Mouse (Mus musculus): ENCODE data around the gene Snapin. TPM values are rescaled to one million over a fixed set of nuclear protein-coding genes. Genes with fewer than 3 reads are reported as not detected.

Gene Snapin
- polyA plus RNA-seq, 1 experiment from 2014 or later = 65.8 TPM

DNA sequence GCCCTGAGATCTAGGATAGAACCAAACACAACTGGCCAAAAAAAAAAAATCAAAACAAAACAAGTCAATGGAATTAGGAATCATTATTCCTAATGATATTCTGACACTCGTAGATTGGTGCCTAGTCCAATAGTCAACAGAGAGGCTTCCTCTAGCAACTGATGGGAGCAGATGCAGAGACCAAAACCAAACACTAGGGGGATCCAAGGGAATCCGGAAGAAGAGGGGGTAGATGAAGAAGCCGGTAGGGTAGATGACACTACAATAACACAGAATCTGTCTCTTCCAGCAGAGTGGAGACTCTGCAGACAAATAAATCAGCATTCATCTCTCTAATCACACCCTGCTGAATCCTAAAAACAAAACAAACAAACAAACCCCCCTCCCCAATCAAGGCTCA is 18.6 kb downstream of the Snapin start:
- no peaks in the 10 kb centered on the region for H3K4me1 ChIP-seq (ENCODE audit: control insufficient read depth, insufficient read depth, low read length)
- 31% methylated on average over 3 of the region's 3 CpGs for WGBS
- no peak overlapping the region for H3K4me3 ChIP-seq (ENCODE audit: low read depth, low read length)
- peak; percentile 40 for DNase-seq (ENCODE audit: low spot score)
- no peak for ATAC-seq (replicated peaks; ENCODE audit: insufficient number of reproducible peaks, low FRiP score, low TSS enrichment, low read depth)
- H3K9me3 ChIP-seq (replicated peaks; ENCODE audit: control insufficient read depth, low read length) = no peaks in the 10 kb centered on the region
- no peak overlapping the region for H3K9ac ChIP-seq (replicated peaks; ENCODE audit: low read length)
- no peak overlapping the region for H3K27ac ChIP-seq (replicated peaks; ENCODE audit: low read depth, low read length)
- no peaks in the 10 kb centered on the region for H3K36me3 ChIP-seq (replicated peaks; ENCODE audit: control insufficient read depth, insufficient read depth, low read depth, low read length)
- H3K27me3 ChIP-seq (ENCODE audit: control insufficient read depth, insufficient read depth, low read length) = no peaks in the 10 kb centered on the region
- H3K4me2 ChIP-seq (ENCODE audit: low read depth, low read length) = no peak overlapping the region

DNA sequence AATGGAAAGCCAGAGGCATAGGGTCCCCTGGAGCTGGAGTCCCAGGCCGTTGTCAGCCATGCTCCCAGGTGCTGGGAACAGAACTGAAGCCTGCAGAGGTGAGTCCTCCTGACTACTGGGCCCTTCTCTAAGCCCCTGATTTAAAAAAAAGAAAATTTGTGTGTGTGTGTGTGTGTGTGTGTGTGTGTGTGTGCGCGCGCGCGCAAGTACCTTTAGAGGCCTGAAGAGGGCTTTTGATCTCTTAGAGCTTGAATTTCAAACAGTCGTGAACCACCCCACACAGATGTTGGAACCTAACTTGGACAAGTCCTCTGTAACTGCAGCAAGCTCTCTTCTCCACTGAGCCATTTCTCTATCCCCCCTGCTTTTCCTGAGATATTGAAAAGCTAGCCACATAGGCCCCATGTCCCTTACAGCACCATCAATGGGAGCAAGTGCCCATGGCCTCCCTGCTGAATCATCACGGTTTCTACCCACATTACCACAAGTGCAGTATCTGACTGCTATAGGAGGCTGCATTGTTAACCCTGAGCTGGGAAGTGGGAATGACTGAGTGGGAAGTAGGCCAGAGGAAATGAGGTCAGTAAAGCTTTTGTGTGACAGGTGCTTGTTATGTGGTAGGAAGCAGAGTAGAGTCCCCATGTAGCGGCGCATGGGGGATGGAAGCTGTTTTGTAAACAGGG is 23.1 kb downstream of the Snapin start:
- H3K4me1 ChIP-seq (ENCODE audit: control insufficient read depth, insufficient read depth, low read length) = peaks cover 5% of the 10 kb centered on the region
- DNase-seq (ENCODE audit: low spot score) (no peak), ATAC-seq (replicated peaks; ENCODE audit: insufficient number of reproducible peaks, low FRiP score, low TSS enrichment, low read depth) (no peak)
- H3K9me3 ChIP-seq (replicated peaks; ENCODE audit: control insufficient read depth, low read length) = no peaks in the 10 kb centered on the region
- no peak overlapping the region for H3K4me3 ChIP-seq (ENCODE audit: low read depth, low read length)
- no peak overlapping the region for H3K9ac ChIP-seq (replicated peaks; ENCODE audit: low read length)
- H3K4me2 ChIP-seq (ENCODE audit: low read depth, low read length) = no peak overlapping the region
- 94% methylated on average over 10 of the region's 10 CpGs for WGBS
- peaks cover 30% of the 10 kb centered on the region for H3K27me3 ChIP-seq (ENCODE audit: control insufficient read depth, insufficient read depth, low read length)
- no peak overlapping the region for H3K27ac ChIP-seq (replicated peaks; ENCODE audit: low read depth, low read length)
- no peaks in the 10 kb centered on the region for H3K36me3 ChIP-seq (replicated peaks; ENCODE audit: control insufficient read depth, insufficient read depth, low read depth, low read length)

DNA sequence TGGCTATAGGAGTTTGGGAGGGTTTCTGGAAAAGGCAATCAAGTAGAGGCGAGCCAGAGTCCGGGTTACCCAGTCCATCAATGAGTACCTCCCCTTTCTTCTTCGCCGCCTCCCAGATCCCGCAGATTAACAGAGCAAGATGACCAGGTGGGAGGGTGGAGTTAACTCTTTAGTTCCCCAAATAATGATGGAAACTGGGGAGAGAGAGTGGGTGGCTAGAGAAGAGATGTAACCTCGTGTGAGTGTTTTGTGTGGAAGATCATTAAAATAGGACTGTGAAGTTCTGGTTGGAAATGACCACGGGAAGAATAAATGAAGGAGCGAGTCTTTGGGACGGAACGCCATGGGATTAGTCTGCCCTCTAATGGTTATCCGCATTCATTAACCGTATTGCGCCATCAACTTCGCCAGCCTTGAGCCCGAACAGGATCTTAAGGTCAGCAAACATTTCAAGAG is 24.5 kb downstream of the Snapin start:
- H3K27me3 ChIP-seq (ENCODE audit: control insufficient read depth, insufficient read depth, low read length) = peaks cover 30% of the 10 kb centered on the region
- H3K4me2 ChIP-seq (ENCODE audit: low read depth, low read length) = peak overlapping the region; percentile 79
- H3K9ac ChIP-seq (replicated peaks; ENCODE audit: low read length) = peak overlapping the region; percentile 51
- H3K4me1 ChIP-seq (ENCODE audit: control insufficient read depth, insufficient read depth, low read length) = peaks cover 5% of the 10 kb centered on the region
- no peaks in the 10 kb centered on the region for H3K9me3 ChIP-seq (replicated peaks; ENCODE audit: control insufficient read depth, low read length)
- H3K27ac ChIP-seq (replicated peaks; ENCODE audit: low read depth, low read length) = no peak overlapping the region
- H3K36me3 ChIP-seq (replicated peaks; ENCODE audit: control insufficient read depth, insufficient read depth, low read depth, low read length) = no peaks in the 10 kb centered on the region
- H3K4me3 ChIP-seq (ENCODE audit: low read depth, low read length) = peak overlapping the region; percentile 45
- ATAC-seq (replicated peaks; ENCODE audit: insufficient number of reproducible peaks, low FRiP score, low TSS enrichment, low read depth) = 0 out of 2 replicates have a peak, but pooled peaks have one; percentile 26
- DNase-seq (ENCODE audit: low spot score) = peak; percentile 85
- WGBS = under 1% methylated on average over 15 of the region's 15 CpGs

DNA sequence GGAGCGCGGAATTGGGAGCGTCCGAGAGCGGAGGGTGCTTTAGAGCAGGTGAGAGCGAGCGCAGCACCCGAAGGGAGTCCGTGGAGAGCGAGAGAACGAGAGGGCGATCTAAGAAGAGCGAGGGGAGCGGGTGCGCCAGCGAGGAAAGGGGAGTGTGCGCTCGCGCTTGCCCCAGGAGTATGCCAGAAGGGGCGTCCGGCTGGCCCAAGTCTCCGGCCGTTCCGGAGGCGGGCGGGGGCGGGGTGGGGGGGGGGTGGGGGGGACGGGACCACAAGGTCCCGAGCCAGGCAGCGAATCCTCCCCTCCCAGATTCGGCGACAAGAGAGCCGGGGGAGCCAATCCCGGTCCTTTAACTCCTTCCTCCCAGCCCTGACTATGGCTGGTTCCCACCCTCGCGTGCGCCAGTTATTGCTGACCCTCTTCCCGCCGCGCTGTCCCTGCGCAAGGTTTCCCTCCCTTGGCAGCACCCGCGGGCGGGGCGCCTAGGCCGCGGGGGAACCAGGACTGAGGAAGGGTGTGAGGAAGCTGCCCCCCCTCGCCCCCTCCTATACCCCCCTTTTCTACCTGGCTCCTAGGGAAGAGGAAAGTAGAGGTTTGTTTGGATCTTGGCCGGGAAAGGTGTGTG is 25.0 kb downstream of the Snapin start, which contains the start of gene Npr1:
Npr1 (minus strand) TSS at position 181 of the 625 bp plus-strand sequence.
- under 1% methylated on average over 33 of the region's 49 CpGs for WGBS
- peaks cover 5% of the 10 kb centered on the region for H3K4me1 ChIP-seq (ENCODE audit: control insufficient read depth, insufficient read depth, low read length)
- H3K27me3 ChIP-seq (ENCODE audit: control insufficient read depth, insufficient read depth, low read length) = peaks cover 30% of the 10 kb centered on the region
- peak within 1 kb of the TSS; percentile 45 for H3K4me3 ChIP-seq (ENCODE audit: low read depth, low read length)
- DNase-seq (ENCODE audit: low spot score) (peak; percentile 28), ATAC-seq (replicated peaks; ENCODE audit: insufficient number of reproducible peaks, low FRiP score, low TSS enrichment, low read depth) (0 out of 2 replicates have a peak, but pooled peaks have one; percentile 20)
- H3K9me3 ChIP-seq (replicated peaks; ENCODE audit: control insufficient read depth, low read length) = no peaks in the 10 kb centered on the region
- H3K9ac ChIP-seq (replicated peaks; ENCODE audit: low read length) = peak within 1 kb of the TSS; percentile 51
- H3K36me3 ChIP-seq (replicated peaks; ENCODE audit: control insufficient read depth, insufficient read depth, low read depth, low read length) = no peaks in the 10 kb centered on the region
- peak within 1 kb of the TSS; percentile 79 for H3K4me2 ChIP-seq (ENCODE audit: low read depth, low read length)
- H3K27ac ChIP-seq (replicated peaks; ENCODE audit: low read depth, low read length) = no peak within 1 kb of the TSS

DNA sequence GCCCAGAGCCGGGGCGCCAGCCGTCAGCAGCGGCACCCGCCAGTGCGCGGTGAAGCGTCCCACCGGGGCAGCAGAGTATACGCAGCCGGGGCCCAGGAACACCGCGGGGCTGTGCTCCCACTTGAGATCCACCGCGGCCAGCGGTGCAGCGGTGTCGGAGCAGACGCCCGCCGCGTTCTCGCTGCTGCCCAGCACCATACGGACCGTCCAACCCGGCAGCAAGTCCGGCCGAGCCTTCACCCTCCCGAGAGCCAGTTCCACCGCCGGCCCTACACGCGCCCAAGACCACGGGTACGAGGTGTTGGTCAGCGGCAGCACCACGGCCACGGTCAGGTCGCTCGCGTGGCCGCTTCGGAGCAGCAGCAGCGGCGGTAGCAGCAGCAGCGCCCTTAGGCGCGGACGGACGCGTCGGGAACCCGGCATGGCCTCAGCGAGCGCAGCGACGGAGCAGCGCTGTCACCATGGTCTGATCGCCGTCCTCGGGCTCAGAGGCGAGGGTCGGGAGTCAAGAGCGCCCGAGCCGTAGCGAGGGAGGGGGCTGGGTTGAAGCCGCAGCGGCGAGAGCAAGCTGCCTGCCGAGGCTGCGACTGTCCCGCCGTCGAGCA is 25.6 kb downstream of the Snapin start:
- 2% methylated on average over 74 of the region's 75 CpGs for WGBS
- peak; percentile 66; the same call in 1 of the 2 replicates for ATAC-seq (replicated peaks; ENCODE audit: insufficient number of reproducible peaks, low FRiP score, low TSS enrichment, low read depth)

DNA sequence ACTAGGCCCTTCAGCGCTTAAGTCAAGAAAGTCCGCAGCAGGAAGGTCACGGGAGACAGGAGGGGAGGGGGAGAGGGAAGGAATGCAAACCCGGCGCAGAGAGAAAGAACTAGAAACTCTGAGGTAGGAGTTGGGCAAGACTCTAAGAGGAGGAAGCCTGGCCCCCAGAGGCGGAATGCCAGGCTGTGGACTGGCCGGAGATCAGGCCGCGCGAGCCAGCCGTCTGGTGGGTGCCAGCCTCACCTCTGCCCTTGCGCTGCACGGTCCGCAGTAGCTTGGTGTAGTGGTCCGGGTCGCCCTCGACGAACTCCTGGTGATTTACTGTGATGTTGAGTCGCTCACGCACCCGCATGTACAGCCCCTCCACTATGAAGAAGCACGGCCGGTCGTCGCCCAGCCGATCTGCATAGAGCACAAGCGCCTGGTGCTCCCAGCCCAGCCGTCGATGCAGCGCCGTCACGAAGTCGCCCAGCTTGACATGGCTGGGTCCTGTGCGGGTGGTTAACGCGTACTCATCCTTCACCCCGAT is 26.2 kb downstream of the Snapin start:
- Histone ChIP-seq H3K9me3 (replicated peaks; ENCODE audit: control insufficient read depth, low read length) (no peaks in the 10 kb centered on the region), H3K4me2 (ENCODE audit: low read depth, low read length) (peak overlapping the region; percentile 79), H3K4me3 (ENCODE audit: low read depth, low read length) (peak overlapping the region; percentile 45), H3K36me3 (replicated peaks; ENCODE audit: control insufficient read depth, insufficient read depth, low read depth, low read length) (no peaks in the 10 kb centered on the region), H3K27ac (replicated peaks; ENCODE audit: low read depth, low read length) (no peak overlapping the region), H3K27me3 (ENCODE audit: control insufficient read depth, insufficient read depth, low read length) (peaks cover 30% of the 10 kb centered on the region), H3K9ac (replicated peaks; ENCODE audit: low read length) (no peak overlapping the region; the same call in 1 of the 2 replicates), H3K4me1 (ENCODE audit: control insufficient read depth, insufficient read depth, low read length) (peaks cover 5% of the 10 kb centered on the region)
- WGBS = 8% methylated on average over 37 of the region's 37 CpGs
- DNase-seq (ENCODE audit: low spot score) (peak; percentile 17), ATAC-seq (replicated peaks; ENCODE audit: insufficient number of reproducible peaks, low FRiP score, low TSS enrichment, low read depth) (peak; percentile 26; the same call in 1 of the 2 replicates)

More for the DNA sequence above, 25.6 kb downstream of the Snapin start:
- H3K9me3 ChIP-seq (replicated peaks; ENCODE audit: control insufficient read depth, low read length) = no peaks in the 10 kb centered on the region
- peak; percentile 37 for DNase-seq (ENCODE audit: low spot score)
- H3K27ac ChIP-seq (replicated peaks; ENCODE audit: low read depth, low read length) = no peak overlapping the region
- no peaks in the 10 kb centered on the region for H3K36me3 ChIP-seq (replicated peaks; ENCODE audit: control insufficient read depth, insufficient read depth, low read depth, low read length)
- peak overlapping the region; percentile 79 for H3K4me2 ChIP-seq (ENCODE audit: low read depth, low read length)
- H3K4me1 ChIP-seq (ENCODE audit: control insufficient read depth, insufficient read depth, low read length) = peaks cover 5% of the 10 kb centered on the region
- peaks cover 30% of the 10 kb centered on the region for H3K27me3 ChIP-seq (ENCODE audit: control insufficient read depth, insufficient read depth, low read length)
- H3K9ac ChIP-seq (replicated peaks; ENCODE audit: low read length) = peak overlapping the region; percentile 51
- H3K4me3 ChIP-seq (ENCODE audit: low read depth, low read length) = peak overlapping the region; percentile 45

DNA sequence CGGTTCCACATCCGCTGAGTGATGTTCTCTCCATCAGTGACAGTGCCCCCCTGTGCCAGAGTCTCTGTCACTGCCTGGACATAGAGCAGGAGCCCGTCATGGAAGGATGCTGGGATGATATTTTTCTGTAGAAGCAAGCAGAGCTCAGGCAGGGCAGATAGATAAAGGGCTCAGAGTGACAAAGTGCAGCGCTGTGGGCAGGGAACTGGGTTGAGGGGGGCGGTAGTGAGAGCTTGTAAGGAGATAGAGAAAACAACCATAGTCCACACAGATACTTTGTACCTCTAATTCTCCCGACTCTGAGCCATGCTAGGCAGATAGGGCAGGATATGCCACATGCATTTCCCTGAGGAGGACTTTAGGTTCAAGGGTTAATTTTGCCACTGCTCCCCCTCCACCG is 28.3 kb downstream of the Snapin start:
- H3K36me3 ChIP-seq (replicated peaks; ENCODE audit: control insufficient read depth, insufficient read depth, low read depth, low read length) = no peaks in the 10 kb centered on the region
- H3K9me3 ChIP-seq (replicated peaks; ENCODE audit: control insufficient read depth, low read length) = no peaks in the 10 kb centered on the region
- H3K27me3 ChIP-seq (ENCODE audit: control insufficient read depth, insufficient read depth, low read length) = peaks cover 30% of the 10 kb centered on the region
- no peak overlapping the region for H3K4me2 ChIP-seq (ENCODE audit: low read depth, low read length)
- H3K9ac ChIP-seq (replicated peaks; ENCODE audit: low read length) = no peak overlapping the region
- H3K4me1 ChIP-seq (ENCODE audit: control insufficient read depth, insufficient read depth, low read length) = peaks cover 5% of the 10 kb centered on the region
- 36% methylated on average over 7 of the region's 7 CpGs for WGBS
- DNase-seq (ENCODE audit: low spot score) (no peak), ATAC-seq (replicated peaks; ENCODE audit: insufficient number of reproducible peaks, low FRiP score, low TSS enrichment, low read depth) (no peak)
- H3K27ac ChIP-seq (replicated peaks; ENCODE audit: low read depth, low read length) = no peak overlapping the region
- H3K4me3 ChIP-seq (ENCODE audit: low read depth, low read length) = no peak overlapping the region
